Mouse (Mus musculus) layer of hippocampus, adult 9-11 months (tissue): ENCODE measurements at regions not wholly inside any gene's neighbourhood (a gene's known extent, or its start where the extent isn't known, plus 50 kb on each side); places are given as distances from the start of the nearest gene placed in this dataset.

Experiments
- DNase-seq: peaks from one replicate; pipeline ENCODE4 v3.0.0; 2022

DNA sequence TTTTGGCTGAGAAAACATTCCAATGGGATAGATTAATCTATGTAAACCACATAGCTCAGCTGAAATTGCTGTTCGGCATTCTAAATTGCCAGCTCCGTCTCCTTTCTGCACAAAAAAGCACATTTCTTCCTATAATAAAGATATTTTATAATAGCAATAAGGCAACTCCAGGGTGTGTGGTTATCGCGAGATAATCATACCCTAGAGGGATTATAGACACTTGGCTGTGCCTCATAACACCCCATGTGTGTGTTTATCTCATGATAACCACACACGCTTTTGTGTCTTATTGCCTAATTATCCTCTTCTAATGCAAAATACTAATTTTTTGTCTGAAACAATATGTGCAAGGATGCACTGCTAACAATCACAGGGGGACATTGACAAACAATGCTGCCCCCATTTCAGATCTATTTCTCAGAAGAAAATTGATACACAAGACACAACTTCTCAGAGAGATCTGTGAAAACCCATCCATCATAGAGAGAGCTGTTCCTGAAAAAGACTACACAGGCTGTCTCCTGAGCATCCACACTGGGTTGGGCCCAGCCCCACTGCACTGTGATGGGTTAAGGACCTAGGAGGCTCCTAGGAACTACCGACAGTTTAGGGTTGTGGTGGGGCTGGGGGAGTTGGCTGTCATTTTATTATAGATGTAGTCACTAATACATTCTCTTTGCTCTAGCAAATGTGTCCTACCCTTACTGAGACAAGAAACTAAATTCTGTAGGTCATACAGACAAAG is 454.7 kb upstream of the BC052040 start:
- no peak for DNase-seq

DNA sequence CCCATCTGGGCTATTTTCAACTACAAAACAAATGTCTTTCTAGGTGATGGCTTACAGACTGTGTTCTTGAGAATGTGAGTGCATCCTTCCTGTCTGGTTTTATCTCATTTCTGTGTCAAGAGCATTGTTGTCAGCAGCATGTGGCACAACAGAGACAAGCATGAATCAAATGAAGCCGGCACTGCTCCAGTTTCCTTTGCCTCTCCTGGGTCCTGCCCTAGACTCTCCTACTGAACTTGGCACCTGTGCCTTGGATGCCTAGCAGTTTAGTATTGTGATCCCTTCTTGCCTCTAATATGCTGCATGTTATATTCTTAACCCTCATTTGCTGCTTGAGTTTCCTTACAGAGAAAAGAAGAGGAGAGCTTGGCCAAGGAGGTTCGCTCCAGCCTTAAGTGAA is 449.8 kb upstream of the BC052040 start:
- no peak for DNase-seq

DNA sequence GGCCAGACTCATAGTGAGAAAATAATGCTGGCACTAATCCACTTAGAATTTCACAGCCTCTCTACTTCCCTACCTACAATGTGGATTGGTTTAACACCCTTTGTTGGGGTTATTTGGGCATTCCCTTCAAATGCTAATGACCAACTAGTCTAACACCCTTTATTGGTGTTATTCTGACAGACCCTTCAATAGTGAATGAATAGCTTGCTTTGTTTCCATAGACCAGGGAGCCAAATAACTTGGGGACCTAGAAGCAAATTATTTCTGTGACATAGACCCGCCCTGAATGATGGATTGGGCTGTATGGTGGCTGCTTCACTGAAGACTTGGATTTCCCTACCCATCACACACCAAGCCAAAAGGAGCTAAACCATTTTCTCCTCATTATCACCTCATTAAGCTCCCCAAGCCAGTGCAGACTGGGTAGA is 449.3 kb upstream of the BC052040 start:
- no peak for DNase-seq

DNA sequence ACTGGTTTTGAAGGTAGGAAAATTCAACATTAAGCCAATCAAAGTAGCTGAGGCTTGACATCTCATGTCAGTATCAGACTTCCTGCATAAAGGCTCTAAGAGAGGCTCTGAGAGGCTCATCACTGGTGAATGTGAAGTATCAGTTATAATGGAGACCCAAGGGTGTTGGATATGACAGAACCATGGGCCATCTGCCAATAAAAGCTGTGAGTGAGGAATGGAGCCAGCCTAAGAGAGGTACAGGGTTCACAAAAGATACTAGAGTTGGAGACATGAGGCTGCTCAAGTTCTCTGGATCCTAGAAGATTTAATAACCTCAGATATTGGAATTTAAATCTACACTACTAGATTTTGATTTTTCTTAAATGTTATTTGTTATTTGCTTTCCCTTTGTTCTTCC is 440.1 kb upstream of the BC052040 start:
- no peak for DNase-seq

DNA sequence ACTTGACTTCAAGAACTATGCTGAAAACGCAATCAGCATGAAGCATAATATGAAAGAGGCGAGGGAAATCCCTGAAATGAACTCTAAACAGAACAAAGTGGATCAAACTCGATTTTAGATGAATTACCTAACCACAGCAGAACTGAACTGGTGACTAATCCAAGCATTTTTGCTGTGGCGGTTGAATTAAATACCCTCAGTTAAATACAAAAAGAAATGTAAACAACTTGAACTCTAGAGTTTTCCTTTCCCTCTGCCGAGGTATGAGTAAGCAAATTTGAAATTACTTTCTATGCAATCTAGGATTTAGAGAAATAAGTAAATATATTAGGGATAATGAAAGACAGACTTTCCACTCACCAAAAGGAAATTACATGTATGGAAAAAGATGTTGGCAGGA is 409.4 kb upstream of the BC052040 start:
- DNase-seq = no peak

DNA sequence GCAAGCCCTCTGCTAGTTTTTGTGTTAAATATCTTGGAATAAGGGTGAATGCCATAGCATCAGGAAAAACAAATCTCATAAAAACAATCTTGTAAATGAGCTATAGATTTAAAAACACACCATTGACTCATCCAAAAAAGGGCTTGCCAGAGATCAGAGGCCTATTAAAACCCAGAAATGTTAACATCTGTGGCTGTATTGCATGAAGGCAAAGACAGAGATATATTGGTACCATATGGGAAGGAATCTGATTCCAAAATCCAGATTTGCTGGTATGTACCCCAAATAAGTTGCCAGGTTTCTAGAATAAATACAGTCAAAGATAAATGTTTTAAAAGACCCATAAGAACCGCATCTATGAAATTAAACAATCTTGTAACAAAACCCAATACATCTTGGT is 404.4 kb upstream of the BC052040 start:
- DNase-seq = no peak

DNA sequence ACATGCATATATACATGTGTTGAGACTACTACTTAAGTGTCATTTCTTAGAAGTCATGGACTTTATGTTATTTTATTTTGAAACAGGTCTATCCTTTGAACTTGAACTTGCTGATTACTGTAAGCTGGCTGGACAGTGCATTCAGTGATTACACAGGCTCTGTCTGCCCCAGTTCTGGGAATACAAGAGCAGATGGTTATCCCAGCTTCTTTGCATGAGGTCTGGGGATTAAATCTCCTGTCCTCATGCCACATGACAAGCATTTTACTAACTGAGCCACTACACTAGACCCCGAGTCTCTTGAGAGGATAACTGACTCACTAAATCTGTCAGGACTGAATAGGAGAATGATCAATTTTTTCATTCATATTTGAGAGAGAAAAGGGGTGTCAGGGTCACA is 403.6 kb upstream of the BC052040 start:
- DNase-seq = no peak

DNA sequence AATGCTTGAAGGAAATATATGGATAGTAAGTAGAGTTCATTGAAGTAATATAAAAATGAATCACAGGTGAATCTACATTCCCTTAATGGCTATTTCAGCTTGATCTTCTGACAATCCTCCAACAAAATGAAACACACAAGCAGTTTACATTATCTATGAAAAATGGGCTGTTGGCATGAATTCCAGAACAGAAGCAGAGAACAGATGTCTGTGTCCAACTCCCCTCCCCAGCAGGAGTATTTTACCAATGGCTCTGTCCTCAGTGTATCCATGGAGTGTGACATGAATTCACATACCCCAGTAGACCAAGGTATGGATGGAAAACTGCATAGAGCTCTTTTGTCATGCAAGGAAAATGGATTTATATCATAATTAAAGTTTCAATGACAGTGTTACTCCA is 370.3 kb upstream of the BC052040 start:
- no peak for DNase-seq

DNA sequence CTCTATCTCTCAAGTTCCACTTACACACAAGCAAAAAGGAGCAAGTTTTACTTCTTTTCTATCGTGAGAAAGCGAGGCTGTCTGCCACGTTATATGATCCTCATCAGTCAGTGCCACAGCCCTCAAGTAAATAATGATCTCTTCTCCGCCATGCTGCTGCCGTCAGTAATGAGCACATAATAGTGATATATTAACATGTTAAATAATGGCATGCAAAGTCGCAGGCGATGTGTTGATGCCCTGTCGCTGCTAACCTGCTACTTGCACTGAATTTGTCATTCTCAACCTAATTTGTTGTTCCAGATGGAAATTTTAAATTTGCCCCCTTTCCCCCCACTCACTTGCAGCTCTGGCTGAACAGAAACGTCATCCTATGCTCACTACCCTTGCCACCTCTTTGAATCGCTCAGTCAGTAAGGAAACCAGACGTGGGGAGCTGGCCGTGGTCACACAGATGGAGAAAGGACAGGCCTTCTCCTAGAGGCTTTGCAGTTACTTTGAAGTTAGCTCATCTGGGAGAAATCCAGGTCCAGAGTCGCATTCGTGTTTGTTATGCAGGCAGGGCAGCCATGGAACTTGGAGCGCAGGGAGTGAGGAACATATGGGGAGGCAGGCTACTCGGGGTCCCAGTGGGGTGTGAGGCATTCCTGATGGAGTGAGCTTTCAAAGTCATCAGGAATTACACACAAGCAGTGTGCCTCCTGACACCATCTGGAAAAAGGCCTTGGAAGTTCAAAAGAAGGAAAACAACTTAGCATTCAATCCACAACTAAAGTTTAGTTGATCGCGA is 368.1 kb upstream of the BC052040 start:
- no peak for DNase-seq

DNA sequence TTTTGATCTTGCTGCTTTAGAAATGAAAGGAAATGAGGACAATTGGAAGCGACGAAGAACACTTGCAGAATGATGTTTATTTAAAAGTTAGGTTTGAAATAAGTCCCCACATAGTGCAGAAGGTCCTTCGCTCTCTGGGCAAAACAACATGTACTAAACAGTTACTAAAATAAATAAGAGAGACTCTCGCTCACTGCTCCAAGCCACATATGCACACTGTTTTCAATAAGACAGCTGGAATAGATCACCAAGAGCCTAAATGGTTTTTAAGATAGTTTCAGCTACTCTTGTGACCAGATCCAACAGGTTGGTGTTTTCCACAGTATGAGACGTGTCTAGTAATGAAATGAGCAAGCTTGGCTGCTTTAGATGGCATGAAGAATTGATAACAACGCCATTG is 367.2 kb upstream of the BC052040 start:
- DNase-seq = no peak

DNA sequence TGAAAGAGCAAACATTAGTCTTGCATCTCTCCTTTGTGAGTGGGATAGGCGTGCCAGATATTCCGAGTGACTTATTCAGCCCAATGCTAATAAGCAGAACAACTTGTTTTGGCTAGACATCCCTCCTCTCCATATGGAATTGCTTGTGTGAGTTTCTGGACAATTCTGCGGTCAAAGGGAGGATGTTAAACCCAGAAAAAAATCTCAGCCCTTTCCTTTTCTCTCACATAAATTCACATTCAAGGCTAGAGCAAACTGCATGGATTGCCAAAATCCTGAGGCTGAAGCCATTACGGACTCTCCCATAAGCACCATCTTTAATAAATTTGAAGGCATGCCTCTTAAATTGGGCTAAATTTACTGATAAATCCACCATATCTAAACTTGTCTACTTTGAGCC is 351.5 kb upstream of the BC052040 start:
- DNase-seq = no peak

DNA sequence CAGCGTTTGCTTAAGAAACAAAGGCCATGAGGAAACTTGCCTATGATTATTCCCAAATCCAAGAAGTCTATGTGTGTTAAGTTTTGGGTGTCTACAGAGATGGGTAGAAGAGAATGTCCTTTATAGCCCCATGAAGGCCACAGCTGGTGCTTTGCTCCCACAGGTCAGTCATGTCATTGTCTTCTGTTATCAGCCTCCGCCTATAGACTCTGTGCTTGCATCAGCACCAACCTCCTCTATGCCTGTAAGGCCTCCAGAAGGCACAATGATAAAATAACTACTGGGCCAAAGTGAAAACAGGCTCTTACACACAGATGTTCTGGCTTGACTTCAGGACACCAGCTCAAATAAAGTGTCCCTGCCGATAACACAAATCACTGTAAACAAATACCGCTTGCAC is 333.8 kb upstream of the BC052040 start:
- no peak for DNase-seq

DNA sequence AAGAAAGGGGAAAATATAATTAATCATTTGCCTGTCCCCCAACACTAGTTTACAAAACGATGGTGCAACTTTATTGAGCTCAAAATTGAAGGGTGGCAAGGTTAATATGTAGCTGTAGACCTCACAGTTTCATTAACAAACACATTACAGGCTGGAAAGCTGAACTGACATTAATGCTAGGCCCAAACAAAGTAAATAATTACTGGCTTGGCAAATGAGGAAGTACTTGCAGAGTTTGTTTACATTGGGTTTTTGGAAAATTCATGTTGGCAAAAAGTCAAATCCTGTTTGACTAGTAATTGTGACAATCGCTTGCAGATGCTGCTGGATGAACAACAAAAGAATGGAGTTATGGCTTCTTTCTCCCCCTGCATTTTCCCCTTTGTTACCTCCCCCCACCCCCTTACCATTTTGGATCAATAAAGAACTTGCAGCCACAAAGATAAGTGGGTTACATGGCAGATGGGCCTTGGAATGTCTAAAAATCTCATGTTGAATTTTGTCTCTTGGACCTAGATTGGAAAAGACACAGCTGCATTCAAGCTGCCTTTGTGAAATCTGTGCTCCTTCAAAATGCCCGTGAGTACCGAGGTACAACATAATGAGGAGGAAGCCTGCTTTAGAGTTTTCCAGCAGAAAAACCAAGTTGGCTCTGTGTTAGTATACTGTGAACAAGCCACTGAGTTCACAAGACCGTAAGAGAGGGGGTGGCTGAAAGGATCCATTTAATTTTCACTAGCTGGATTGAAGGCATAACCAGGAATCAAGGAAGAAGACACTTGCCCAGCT is 331.3 kb upstream of the BC052040 start:
- no peak for DNase-seq

DNA sequence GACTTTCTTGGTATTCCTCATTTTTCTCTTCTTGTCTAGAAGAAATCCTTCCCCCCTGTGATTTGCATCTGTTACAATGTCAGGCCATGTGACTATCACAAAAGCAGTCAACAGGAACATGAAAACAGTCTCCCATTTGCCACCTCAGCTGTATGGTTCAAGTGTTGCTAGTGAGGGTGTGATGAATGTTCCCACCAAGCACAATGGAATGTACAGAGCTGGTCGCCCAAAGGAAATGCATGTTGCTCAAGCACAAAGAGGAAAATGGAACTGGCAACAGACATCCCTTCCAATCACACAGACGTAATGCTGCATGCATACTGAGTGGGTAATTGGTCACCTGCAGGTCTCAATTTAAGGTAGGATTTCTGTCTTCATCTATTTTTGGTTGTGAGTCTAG is 324.1 kb upstream of the BC052040 start:
- no peak for DNase-seq

DNA sequence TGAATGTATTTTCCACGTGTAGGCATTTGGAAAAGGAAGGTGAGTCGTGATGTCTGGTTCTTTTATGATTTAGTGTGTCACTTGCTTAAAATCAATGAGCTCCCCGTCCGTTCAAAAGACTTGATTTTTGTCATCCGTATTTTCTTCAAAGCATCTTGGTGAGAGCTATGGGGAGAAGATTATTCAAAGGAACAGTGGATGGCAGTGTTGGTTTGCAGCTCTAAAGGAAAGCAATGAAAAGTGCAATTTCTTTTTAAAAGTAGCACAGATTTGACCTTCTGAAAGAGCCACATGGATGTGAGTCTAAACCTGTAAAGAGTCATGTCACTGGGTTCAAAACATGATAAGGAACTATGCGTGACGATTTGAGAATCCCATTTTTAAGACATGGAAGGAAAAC is 313.3 kb upstream of the BC052040 start:
- DNase-seq = no peak

DNA sequence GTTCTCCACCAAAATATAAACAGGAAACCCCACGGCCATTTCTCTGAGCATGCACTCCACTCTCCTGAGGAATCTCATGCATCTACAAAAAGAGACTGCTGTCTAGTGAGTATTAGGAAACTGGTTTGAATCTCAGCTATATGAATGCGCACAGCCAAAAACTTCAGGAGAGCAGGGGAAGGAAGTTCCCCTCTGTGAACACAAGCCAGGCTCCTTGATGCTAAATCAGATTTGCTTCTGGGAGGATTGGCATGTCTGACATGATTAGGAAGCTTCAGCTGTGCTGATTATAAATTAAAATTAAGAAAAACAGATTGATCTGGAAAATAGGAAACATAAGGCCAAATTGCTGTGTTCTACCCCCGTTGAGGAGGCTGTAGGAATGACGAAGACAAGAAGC is 304.1 kb upstream of the BC052040 start:
- DNase-seq = peak; percentile 5

DNA sequence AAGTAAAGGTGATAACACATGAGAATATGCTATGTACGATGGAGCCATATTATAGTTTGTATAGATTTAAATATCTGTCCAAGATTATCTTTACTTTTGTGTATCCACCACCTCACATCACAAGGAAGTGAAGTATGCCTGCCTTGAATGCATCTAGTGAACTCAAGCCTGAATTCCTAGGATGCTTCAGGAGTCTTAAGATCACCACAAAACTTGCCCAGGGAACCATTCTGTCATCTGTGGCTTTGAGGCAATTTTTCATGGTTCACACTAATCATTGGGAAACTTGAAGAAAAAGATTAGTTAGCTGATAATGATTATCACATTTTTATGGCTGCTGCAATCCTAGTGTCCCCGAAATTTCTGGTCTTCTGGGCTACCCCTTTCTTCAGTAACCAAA is 288.5 kb upstream of the BC052040 start:
- DNase-seq = no peak

DNA sequence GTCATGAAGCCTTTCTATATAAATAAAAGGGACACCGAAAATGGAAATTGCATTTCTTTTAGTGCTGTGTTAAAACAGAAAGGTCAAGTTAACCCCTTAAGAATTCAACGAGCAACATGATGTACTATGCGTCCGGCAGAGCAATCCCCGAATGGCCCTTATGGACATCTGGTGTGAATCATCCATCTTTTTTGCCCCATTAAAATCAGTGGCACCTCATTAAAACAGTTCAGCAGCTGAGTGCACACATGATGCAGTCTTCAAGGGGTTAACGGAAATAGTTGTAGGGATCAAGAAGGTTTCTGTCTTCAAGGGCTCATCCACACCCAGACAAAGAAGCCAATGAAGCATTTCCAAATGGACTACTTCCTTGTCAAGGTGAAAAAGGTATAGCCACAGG is 284.1 kb upstream of the BC052040 start:
- DNase-seq = no peak

DNA sequence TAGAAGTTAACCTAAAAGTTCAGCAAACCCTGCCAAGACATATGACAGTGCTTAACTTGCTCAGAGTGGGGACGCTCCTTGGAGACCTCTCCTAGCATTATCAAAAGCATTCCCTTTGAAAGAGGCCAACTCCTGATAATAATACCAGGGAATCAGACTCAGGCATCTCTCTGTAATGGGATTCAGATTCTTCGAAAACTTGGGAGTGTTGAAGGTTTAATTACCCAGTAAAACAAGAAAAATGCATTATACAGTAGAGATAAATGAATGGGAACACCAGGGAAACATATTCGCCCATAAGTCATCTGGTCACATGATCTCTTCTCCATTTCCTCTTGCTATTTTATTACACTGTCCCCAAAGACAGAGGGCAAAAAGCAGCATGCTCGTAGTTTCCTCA is 274.3 kb upstream of the BC052040 start:
- no peak for DNase-seq

DNA sequence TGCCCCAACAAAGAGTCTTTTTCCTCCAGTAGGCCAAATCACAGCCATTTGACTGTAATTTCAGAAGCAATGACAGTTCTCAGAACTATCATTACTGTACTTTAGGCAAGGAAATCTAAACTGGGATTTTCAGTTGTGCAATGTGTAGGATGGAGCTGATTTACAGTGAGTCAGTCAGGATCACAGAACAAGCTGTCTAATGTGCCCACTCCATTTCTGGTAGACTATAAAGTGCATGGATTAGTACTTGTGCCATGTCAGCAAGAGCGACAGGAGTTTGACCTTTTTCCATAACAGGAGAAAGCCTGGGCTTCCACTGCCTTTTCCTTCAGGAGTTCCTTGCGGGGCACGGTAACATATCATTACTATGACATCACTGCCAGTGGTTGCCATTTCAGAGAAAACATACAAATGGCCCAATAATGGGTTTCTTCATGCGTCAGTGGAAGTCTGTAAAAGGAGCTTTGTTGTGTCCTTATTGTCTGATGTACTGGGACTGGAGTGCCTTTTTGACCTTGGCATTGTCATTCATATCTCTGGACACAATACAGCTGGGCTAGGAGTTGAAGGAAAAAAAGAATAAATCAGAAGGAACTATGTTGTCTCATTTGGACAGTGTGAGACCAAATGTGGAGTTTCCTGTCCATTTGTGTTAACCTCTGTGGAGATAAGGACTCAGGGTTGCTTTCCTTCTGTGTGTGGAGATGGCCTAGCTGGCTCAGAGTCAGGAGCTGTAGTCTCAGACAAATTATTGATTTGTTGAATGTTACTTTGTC is 271.5 kb upstream of the BC052040 start:
- DNase-seq = peak; percentile 13

DNA sequence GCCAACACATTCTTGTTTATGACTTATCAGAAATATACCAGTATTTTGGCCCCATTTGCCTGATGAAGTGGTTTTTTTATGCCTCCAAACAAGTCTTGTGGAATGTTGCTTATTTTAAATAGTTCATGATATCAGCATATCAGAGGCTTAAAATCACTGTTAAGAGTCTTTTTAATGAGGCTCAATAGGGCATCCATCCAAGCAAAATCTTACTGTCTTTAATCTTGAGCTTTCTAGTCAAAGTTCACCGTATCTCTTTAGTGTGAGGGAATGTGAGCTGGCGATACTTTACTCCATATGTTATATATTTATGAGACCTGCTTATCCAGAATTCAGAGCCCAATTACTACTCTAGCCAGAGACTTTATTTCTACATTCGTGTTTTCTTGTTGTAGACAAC is 263.0 kb upstream of the BC052040 start:
- no peak for DNase-seq

DNA sequence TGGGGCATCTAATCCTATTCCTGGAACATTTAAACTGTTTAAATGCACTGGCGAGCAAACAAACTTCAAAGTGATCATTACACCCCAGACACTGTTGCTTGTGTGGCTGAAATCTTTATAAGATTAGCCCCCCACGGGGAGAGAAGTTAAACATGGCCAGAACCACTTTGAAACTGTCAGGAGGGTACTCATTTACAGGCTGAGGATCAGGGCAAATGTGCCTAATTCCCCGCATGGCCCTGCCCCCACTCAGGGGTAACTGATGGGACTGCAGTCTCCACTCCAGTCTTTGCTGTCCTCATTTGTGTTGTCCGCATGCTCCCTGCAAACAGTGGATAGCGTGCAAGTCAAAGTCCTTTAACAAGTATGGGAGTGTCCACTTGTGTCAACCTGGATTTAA is 258.9 kb upstream of the BC052040 start:
- no peak for DNase-seq

DNA sequence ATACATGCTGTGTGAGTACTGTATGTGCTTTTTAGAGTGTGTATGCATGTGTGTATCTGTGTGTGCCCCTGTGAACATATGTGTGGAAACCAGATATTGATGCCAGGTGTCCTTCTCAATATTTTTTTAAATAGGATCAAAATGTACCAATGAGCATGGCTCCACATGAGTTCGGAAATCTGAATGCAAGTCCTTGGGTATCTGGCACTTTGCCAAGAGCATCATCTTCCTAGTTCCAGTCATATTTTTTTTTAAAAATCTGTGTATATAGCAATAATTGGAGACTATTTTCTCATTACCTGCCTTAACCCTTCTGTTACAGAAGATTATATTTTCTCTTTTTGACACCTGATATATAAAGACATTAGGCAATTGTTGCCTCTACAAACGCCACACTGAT is 255.0 kb upstream of the BC052040 start:
- no peak for DNase-seq
